Mouse (Mus musculus) adrenal gland (tissue): ENCODE data around the gene Fam189a2.

ENCODE experiments used
- intact Hi-C: fragments of 180-260 bp; cut with DNase I; formaldehyde crosslinking; loops from one replicate; pipeline ENCODE4 v1.15.1; 2025

Gene Fam189a2

GRCm38 (mm10) chr19:23980598-23980997 lies 50.2 kb downstream of the Fam189a2 start:
- intact Hi-C loops: no loop called here

- intact Hi-C loops: no loop called here
Observed at GRCm38 (mm10) chr19:23977901-23978443, 52.8 kb downstream of the Fam189a2 start.

GRCm38 (mm10) chr19:23972881-23973649 lies 57.8 kb downstream of the Fam189a2 start:
- intact Hi-C loops: loop anchor here (5.0 kb wide), 1 partner anchor 59 kb away; the partner anchor contains the start of gene Fam189a2

- intact Hi-C loops: loop anchor here (5.0 kb wide), 1 partner anchor 61 kb away; the partner anchor contains the start of gene Fam189a2
Observed at GRCm38 (mm10) chr19:23971391-23971790, 59.4 kb downstream of the Fam189a2 start.

GRCm38 (mm10) chr19:23970374-23970773 lies 60.4 kb downstream of the Fam189a2 start:
- intact Hi-C loops: loop anchor here (5.0 kb wide), 1 partner anchor 62 kb away; the partner anchor contains the start of gene Fam189a2

GRCm38 (mm10) chr19:23968862-23969225 lies 62.0 kb downstream of the Fam189a2 start:
- intact Hi-C loops: loop anchor here (10.0 kb wide), 1 partner anchor 394 kb away; no protein-coding TSS in a partner anchor

- intact Hi-C loops: loop anchor here (10.0 kb wide), 1 partner anchor 393 kb away; no protein-coding TSS in a partner anchor
Observed at GRCm38 (mm10) chr19:23968125-23968861, 62.5 kb downstream of the Fam189a2 start.

GRCm38 (mm10) chr19:23967156-23967555 lies 63.7 kb downstream of the Fam189a2 start:
- intact Hi-C loops: loop anchor here (10.0 kb wide), 1 partner anchor 392 kb away; no protein-coding TSS in a partner anchor

GRCm38 (mm10) chr19:23966376-23966775 lies 64.4 kb downstream of the Fam189a2 start:
- intact Hi-C loops: loop anchor here (10.0 kb wide), 1 partner anchor 392 kb away; no protein-coding TSS in a partner anchor

GRCm38 (mm10) chr19:23964401-23964910 lies 66.4 kb downstream of the Fam189a2 start:
- intact Hi-C loops: loop anchor here (10.0 kb wide), 1 partner anchor 390 kb away; no protein-coding TSS in a partner anchor

- intact Hi-C loops: loop anchor here (1.0 to 10.0 kb wide), 3 partner anchors 60 to 387 kb away; no protein-coding TSS in a partner anchor
Observed at GRCm38 (mm10) chr19:23961516-23961915, 69.3 kb downstream of the Fam189a2 start.

- intact Hi-C loops: loop anchor here (1.0 to 10.0 kb wide), 3 partner anchors 60 to 386 kb away; no protein-coding TSS in a partner anchor
Observed at GRCm38 (mm10) chr19:23960831-23961447, 69.9 kb downstream of the Fam189a2 start.

GRCm38 (mm10) chr19:23960275-23960674 lies 70.5 kb downstream of the Fam189a2 start:
- intact Hi-C loops: loop anchor here (2.0 to 10.0 kb wide), 2 partner anchors 99 to 385 kb away; no protein-coding TSS in a partner anchor

GRCm38 (mm10) chr19:23959870-23960269 lies 70.9 kb downstream of the Fam189a2 start:
- intact Hi-C loops: loop anchor here (2.0 to 10.0 kb wide), 2 partner anchors 99 to 385 kb away; no protein-coding TSS in a partner anchor

- intact Hi-C loops: no loop called here
Observed at GRCm38 (mm10) chr19:23958925-23959324, 71.9 kb downstream of the Fam189a2 start.

- intact Hi-C loops: no loop called here
Observed at GRCm38 (mm10) chr19:23957563-23957962, 73.3 kb downstream of the Fam189a2 start.

GRCm38 (mm10) chr19:23956299-23956975 lies 74.4 kb downstream of the Fam189a2 start:
- intact Hi-C loops: no loop called here

GRCm38 (mm10) chr19:23955461-23955860 lies 75.4 kb downstream of the Fam189a2 start:
- intact Hi-C loops: no loop called here

GRCm38 (mm10) chr19:23948301-23949000 lies 82.4 kb downstream of the Fam189a2 start:
- intact Hi-C loops: no loop called here
